Mouse (Mus musculus): Measurements from ENCODE around the gene Suz12.

- TF ChIP-seq CTCF (IDR thresholded peaks at IDR 0.05; ENCODE audit: extremely low read depth, insufficient read depth, insufficient read length, insufficient replicate concordance) = no peak
- TF ChIP-seq POLR2A (IDR thresholded peaks at IDR 0.05; ENCODE audit: low read depth, low read length) = no peak
These were observed 1.3 kb upstream of the Suz12 start for GRCm38 (mm10) chr11:79991600-79991999.

Measured in spleen, adult 2 months (tissue).